Mouse (Mus musculus) hindbrain, embryonic 10.5 days (tissue): ENCODE measurements around the gene Dclk1. TPM values are rescaled to one million over a fixed set of nuclear protein-coding genes. Genes with fewer than 3 reads are reported as not detected.

Experiments
- DNase-seq: peaks from one replicate; pipeline ENCODE4 v3.0.0-alpha.2; 2017; ENCODE audit warnings: low spot score
- H3K27ac ChIP-seq: fragments of 300-500 bp; sonication (generic); 2 replicates; pipeline ENCODE4 v1.5.1; 2016; ENCODE audit warnings: mild to moderate bottlenecking, moderate library complexity
- H3K27me3 ChIP-seq: fragments of 300-500 bp; sonication (generic); 2 replicates; pipeline ENCODE4 v1.6.1; 2016; ENCODE audit warnings: mild to moderate bottlenecking; ENCODE audit not compliant: poor library complexity, insufficient read depth, severe bottlenecking
- H3K36me3 ChIP-seq: fragments of 300-500 bp; sonication (generic); 2 replicates; pipeline ENCODE4 v1.6.1; 2016; ENCODE audit warnings: mild to moderate bottlenecking, moderate library complexity
- H3K4me1 ChIP-seq: fragments of 300-500 bp; sonication (generic); replicated peaks from 2 replicates; pipeline ENCODE4 v1.6.1; 2016; ENCODE audit warnings: mild to moderate bottlenecking
- H3K4me3 ChIP-seq: fragments of 300-500 bp; sonication (generic); 2 replicates; pipeline ENCODE4 v1.5.1; 2016; ENCODE audit warnings: mild to moderate bottlenecking, moderate library complexity
- H3K9me3 ChIP-seq: fragments of 300-500 bp; sonication (generic); 2 replicates; pipeline ENCODE4 v1.6.1; 2016; ENCODE audit warnings: mild to moderate bottlenecking, moderate library complexity
- WGBS: fragments of 180-500 bp; shearing (Covaris S2); methylation state at CpG from one replicate; pipeline ENCODE4 v1.1.7; 2016; 5-methylcytosine and 5-hydroxymethylcytosine counted together
- polyA plus RNA-seq: library from polyadenylated mRNA; unstranded; fragments of >200 nt; fragmentation: Nextera tagmentation; extraction: Ambion mirVana; gene quantifications from 2 replicates; pipeline ENCODE4 v1.2.1, GENCODE M21; 2016

The Dclk1 gene
- polyA plus RNA-seq, 1 experiment from 2014 or later, result 81.6 TPM

DNA sequence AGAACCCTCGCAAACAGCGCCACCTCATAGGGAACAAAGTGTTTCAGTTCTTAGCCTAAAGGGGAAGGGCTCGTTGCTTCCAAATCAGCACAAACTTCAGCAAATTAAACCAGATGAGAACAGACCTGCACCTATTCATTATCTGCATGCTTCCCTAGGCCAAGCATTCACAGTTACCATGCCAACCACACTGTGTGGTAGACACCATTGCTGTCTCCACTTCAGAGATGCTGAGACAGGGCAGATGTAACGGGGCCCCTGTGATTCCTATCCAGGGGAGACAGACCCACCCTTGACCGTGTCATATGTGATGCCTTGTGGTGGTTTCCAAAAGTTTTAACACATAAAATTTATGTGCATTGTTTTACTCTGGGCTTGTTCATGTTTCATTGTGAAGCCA lies 28.8 kb downstream of the Dclk1 start:
- H3K9me3 ChIP-seq, result no peaks in the 10 kb centered on the region
- WGBS, result 65% methylated on average over 5 of the region's 5 CpGs
- H3K4me1 ChIP-seq, result peaks cover 8% of the 10 kb centered on the region; the same call in 1 of the 2 replicates
- H3K36me3 ChIP-seq, result 0 out of 2 replicates have a peak, but pooled peaks cover 2% of the 10 kb centered on the region
- DNase-seq, result peak; percentile 15
- no peak overlapping the region for H3K27ac ChIP-seq
- no peaks in the 10 kb centered on the region for H3K27me3 ChIP-seq
- no peak overlapping the region for H3K4me3 ChIP-seq

DNA sequence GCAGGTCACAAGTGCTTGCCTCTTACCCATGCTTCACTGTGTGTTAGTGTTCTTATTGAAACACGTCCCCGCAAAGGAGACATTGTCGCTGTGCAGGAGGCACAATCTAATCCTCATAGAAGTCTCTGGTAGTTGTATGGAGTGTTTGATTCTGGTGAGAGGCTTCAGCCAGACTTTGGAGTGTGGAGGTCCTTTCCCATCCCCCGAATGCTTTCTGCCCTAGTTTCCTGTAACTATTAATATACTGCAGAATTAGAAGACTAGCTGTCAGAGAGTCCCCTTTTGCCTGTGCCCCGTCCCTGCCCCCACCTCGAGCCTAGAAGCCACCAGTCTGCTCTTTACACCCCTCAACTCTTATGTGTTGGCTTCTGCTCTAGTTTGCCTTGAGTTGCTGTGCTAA lies 30.4 kb downstream of the Dclk1 start:
- H3K36me3 ChIP-seq, result no peaks in the 10 kb centered on the region
- no peaks in the 10 kb centered on the region for H3K9me3 ChIP-seq
- no peak overlapping the region for H3K27ac ChIP-seq
- peaks cover 8% of the 10 kb centered on the region; the same call in 1 of the 2 replicates for H3K4me1 ChIP-seq
- no peak overlapping the region for H3K4me3 ChIP-seq
- no peaks in the 10 kb centered on the region for H3K27me3 ChIP-seq
- no peak for DNase-seq
- 90% methylated on average over 6 of the region's 6 CpGs for WGBS

DNA sequence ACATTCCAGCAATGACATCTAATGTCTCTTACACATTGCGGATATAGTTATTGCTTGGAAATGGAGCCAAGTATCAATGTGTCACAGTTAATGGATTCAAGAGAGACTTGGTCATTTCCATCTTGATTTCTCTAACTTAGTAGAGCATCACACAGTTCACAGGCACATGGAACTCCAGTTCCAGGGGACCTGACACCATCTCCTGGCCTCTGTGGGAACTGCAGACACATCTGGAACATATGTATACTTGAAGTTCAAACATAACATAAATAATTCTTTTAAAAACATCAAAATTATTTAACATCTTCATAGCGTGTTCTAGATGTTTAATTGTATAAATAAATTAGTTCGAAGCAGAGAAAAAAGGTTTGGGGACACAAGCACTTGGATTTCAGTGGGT lies 34.3 kb downstream of the Dclk1 start:
- no peak for DNase-seq
- H3K36me3 ChIP-seq, result no peaks in the 10 kb centered on the region
- peaks cover 9% of the 10 kb centered on the region for H3K4me1 ChIP-seq
- 92% methylated on average over 3 of the region's 3 CpGs for WGBS
- no peaks in the 10 kb centered on the region for H3K27me3 ChIP-seq
- no peak overlapping the region for H3K4me3 ChIP-seq
- no peak overlapping the region for H3K27ac ChIP-seq
- no peaks in the 10 kb centered on the region for H3K9me3 ChIP-seq

DNA sequence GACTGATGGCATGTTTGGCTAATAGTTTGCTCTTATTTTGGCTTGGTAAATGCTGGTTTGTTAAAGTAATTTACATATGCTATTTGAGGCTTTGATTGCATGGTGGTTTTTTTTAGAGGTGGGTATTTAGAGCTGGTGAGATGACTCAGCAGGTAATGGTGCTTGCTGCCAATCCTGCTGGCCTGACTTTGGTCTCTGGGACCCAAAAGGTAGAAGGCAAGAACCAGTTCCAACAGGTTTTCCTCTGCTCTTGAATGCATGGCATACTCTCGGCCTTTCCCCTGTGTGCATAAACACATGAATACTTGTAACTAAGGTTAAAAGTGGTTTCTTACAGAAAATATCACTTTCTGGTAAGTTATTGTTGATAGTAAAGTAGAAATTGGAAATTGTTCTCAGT lies 34.7 kb downstream of the Dclk1 start:
- Histone ChIP-seq H3K4me1 (peaks cover 9% of the 10 kb centered on the region), H3K9me3 (no peaks in the 10 kb centered on the region), H3K27ac (no peak overlapping the region), H3K4me3 (no peak overlapping the region), H3K27me3 (no peaks in the 10 kb centered on the region), H3K36me3 (no peaks in the 10 kb centered on the region)
- 82% methylated on average over 1 of the region's 1 CpGs for WGBS
- no peak for DNase-seq

DNA sequence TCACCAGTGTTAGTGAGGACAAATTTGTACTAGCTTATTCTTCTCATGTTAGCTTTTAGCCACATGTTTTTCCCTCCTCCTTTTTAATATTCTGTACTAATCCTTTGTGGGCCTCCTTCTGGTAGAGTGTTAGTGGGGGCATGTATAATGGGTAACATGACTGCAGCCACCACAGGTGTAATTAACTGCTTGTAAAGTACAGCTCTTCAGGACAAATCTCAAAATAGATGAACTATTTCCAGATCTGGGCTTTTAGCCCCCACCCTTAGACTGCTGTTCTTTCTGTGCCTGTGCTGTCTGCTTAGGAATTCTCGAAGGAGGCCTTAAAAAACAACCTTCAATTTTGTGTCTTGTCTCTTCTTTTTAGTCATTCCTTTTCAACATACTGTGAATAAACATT lies 35.7 kb downstream of the Dclk1 start:
- Histone ChIP-seq H3K9me3 (no peaks in the 10 kb centered on the region), H3K4me1 (peaks cover 9% of the 10 kb centered on the region), H3K36me3 (no peaks in the 10 kb centered on the region), H3K27ac (no peak overlapping the region), H3K4me3 (no peak overlapping the region), H3K27me3 (no peaks in the 10 kb centered on the region)
- no peak for DNase-seq
- 80% methylated on average over 1 of the region's 1 CpGs for WGBS

DNA sequence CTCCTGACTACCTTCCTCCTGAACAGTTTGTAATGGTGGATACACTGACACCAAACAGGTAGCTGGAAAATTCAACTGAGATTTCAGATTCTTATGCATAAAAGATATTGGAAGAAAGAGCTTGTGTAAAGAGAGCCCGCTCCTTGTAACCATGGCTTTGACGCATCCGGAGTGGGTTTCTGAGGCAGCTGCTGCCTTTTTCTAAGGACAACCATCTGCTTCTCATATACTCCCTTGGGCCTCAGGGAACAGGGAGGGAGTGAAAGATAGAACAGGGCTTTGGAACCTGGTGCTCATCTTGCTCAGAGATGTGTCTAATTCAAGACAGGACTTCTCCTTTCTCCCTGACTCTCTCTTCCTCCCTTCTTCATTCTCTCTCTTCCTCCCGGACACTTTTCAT lies 37.8 kb downstream of the Dclk1 start:
- WGBS, result 73% methylated on average over 4 of the region's 4 CpGs
- no peak for DNase-seq
- Histone ChIP-seq H3K9me3 (no peaks in the 10 kb centered on the region), H3K4me1 (peaks cover 19% of the 10 kb centered on the region), H3K27me3 (no peaks in the 10 kb centered on the region), H3K36me3 (no peaks in the 10 kb centered on the region), H3K27ac (no peak overlapping the region), H3K4me3 (no peak overlapping the region)

DNA sequence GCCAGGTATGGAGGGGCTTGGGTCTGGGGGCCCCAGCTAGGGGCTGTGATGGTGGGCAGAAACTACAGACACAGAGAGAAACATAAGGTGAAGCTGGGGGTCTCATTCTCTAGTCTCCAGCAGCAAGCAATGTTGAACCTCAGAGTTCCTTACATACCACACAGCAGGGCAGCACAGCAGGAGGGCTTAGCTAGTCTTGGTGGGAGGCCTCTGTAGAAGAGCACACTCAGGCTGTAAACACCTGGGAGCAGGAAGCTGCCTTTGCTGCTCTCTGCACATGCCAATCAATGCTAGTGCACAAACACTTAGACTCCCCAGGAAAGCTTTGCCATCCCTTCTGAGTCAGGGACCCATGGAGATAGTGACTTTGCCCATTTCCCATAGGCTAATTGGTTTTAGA lies 38.3 kb downstream of the Dclk1 start:
- no peaks in the 10 kb centered on the region for H3K27me3 ChIP-seq
- peaks cover 19% of the 10 kb centered on the region for H3K4me1 ChIP-seq
- no peak for DNase-seq
- H3K27ac ChIP-seq, result no peak overlapping the region
- H3K36me3 ChIP-seq, result no peaks in the 10 kb centered on the region
- no peak overlapping the region for H3K4me3 ChIP-seq
- no peaks in the 10 kb centered on the region for H3K9me3 ChIP-seq

DNA sequence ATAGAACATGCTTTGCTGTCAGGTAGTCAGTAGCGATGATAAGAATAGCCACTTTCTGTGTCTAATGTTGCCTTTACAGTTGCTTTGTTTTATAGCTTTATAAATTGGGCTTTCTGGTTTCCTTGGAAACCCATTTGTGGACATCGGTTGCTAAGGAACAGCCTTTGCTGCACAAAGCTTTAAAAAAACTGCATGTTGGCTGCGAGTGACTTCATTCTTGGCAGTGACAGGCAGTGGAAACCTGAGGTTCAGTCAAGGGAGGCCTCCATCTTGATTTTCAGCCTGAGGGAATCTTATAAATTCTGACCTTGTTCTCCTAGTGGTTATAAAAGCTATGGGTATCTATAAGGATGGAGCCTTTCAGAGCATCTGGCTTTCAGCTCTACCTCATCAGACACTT lies 42.1 kb downstream of the Dclk1 start:
- DNase-seq, result peak; percentile 30
- H3K27ac ChIP-seq, result 0 out of 2 replicates have a peak overlapping the region, but pooled peaks have one; percentile 16
- H3K27me3 ChIP-seq, result no peaks in the 10 kb centered on the region
- no peak overlapping the region for H3K4me3 ChIP-seq
- H3K9me3 ChIP-seq, result no peaks in the 10 kb centered on the region
- WGBS, result 47% methylated on average over 3 of the region's 3 CpGs
- H3K36me3 ChIP-seq, result no peaks in the 10 kb centered on the region
- H3K4me1 ChIP-seq, result peaks cover 24% of the 10 kb centered on the region

DNA sequence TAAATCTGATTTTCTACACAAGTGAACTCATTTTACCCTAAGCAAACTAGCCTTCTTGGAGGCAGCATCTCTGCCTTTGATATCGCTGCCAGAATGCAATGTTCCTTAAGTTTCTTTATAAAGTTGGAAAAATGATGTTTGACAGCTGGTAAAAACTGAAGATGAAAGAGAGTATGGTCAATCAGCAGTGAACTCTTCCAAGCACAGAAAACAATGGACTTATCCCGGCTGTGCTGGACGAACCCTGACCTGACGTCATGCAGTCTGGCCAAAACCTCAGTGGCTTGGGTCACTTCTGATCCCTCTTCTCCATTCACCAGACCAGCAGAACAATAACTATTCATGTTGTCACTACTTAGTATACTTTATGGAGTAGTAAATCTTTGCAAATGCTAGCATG lies 46.6 kb downstream of the Dclk1 start:
- H3K4me3 ChIP-seq, result no peak overlapping the region
- no peaks in the 10 kb centered on the region for H3K36me3 ChIP-seq
- H3K4me1 ChIP-seq, result peaks cover 19% of the 10 kb centered on the region
- H3K9me3 ChIP-seq, result no peaks in the 10 kb centered on the region
- no peaks in the 10 kb centered on the region for H3K27me3 ChIP-seq
- DNase-seq, result no peak
- H3K27ac ChIP-seq, result no peak overlapping the region
- 47% methylated on average over 4 of the region's 4 CpGs for WGBS

DNA sequence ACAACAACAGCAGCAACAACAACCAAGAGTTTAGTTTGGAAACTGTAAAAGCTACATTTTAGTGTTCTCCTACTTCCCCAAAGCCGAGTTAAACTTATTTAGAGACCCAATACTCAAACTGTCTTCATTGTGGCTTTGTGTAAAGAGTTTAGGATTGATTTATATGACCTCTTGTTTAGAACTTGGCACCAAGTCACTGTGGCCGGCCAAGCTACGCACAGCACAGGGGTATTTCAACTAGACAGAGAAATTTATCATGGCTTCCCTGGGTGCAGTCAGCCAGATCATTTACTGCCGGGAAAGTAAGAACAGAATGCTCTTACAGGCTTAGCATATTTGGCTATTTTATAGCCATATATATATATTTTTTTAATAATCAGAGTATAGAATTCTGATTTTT lies 49.8 kb downstream of the Dclk1 start:
- no peak overlapping the region for H3K4me3 ChIP-seq
- H3K4me1 ChIP-seq, result peaks cover 9% of the 10 kb centered on the region
- WGBS, result 86% methylated on average over 4 of the region's 4 CpGs

DNA sequence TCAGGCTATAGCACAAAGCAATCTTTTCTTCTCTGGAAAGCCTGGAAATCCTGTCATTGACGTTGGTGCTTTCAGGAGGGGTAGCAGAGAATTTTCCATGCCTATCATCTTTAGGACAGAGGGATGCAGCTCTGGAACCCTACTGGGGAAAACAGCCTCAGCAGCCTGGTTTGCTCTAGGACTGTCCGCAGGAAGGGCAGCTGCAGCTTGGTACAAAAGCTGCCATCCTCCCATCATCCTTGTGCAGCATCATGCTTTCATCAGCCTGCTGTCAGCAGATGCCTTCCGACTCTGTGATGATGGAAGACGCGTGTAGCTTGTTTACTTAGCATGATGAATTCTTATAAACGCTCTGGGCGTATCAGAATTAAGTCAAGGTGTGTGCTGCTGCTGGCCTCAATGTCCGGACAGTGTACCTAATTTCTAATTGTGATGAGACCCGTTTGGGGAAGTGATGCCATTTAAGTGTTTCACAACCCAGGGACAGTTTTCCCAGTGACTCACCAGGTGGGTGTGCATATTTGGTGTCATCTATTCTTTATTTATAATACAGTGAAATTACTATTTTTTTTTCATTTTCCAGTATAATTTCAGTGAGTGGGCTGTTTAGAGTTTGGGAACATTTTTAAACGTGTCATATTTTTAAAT lies 50.7 kb downstream of the Dclk1 start:
- Histone ChIP-seq H3K27ac (no peak overlapping the region), H3K4me3 (no peak overlapping the region), H3K4me1 (peaks cover 9% of the 10 kb centered on the region), H3K9me3 (no peaks in the 10 kb centered on the region), H3K36me3 (no peaks in the 10 kb centered on the region), H3K27me3 (no peaks in the 10 kb centered on the region)
- WGBS, result 78% methylated on average over 10 of the region's 10 CpGs
- no peak for DNase-seq

More for the DNA sequence above, 49.8 kb downstream of the Dclk1 start:
- Histone ChIP-seq H3K9me3 (no peaks in the 10 kb centered on the region), H3K27ac (no peak overlapping the region), H3K36me3 (no peaks in the 10 kb centered on the region), H3K27me3 (no peaks in the 10 kb centered on the region)
- DNase-seq, result no peak

DNA sequence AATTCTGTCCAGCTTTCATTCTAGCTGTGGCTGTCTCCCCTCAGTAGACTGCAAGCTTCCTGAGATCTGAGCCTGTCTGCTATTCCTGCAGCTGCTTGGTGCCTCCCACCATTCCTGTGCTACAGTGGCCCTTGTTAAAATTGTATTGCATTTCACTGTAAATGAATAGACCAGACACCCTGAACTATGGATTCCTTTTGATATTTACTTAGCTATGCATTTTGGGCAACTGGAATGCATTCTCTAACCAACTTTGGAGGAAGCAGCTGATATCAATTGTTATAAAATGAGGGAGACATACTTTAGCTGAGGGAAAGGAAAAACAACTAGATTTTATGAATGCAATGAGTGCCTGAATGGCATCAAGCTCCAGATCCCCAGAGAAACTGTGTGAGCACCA lies 63.5 kb downstream of the Dclk1 start:
- no peak overlapping the region for H3K27ac ChIP-seq
- no peaks in the 10 kb centered on the region for H3K36me3 ChIP-seq
- peaks cover 5% of the 10 kb centered on the region; the same call in 1 of the 2 replicates for H3K9me3 ChIP-seq
- no peak overlapping the region for H3K4me3 ChIP-seq
- no peak for DNase-seq
- H3K27me3 ChIP-seq, result no peaks in the 10 kb centered on the region
- H3K4me1 ChIP-seq, result 0 out of 2 replicates have a peak, but pooled peaks cover 3% of the 10 kb centered on the region

DNA sequence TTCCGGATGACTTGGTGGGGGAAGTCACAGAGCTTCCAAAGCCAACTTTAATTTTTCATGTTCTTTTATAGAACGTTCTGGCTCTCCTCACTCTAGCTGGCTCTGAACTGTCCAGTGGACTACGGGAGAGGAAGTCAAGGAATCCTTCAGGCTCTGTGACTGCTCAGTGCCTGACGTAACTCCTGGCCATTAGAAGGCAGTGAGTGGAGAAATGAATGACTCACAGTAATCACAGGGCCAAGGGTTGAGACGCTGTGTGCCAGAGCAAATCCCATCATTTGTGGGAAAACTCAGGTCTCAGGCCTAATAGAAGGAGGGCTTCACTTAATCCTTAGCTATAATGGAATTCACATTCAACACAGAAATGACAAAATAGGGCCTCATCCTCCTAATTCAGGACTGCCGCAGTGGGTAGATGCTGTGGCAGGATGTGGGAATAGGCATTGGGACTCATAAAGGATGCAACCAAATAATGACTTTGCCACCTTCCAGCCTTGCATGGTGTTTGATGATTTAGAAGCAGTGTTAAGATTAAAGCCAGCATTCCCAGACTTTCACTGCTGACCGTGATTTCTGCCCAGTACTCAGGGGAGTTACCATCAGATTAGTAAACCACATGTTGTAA lies 65.5 kb downstream of the Dclk1 start:
- WGBS, result 80% methylated on average over 7 of the region's 7 CpGs
- Histone ChIP-seq H3K27ac (no peak overlapping the region), H3K9me3 (no peaks in the 10 kb centered on the region), H3K36me3 (no peaks in the 10 kb centered on the region), H3K27me3 (no peaks in the 10 kb centered on the region), H3K4me1 (0 out of 2 replicates have a peak, but pooled peaks cover 3% of the 10 kb centered on the region), H3K4me3 (no peak overlapping the region)
- DNase-seq, result no peak
